Mouse (Mus musculus): ENCODE measurements at regions not wholly inside any gene's neighbourhood (a gene's known extent, or its start where the extent isn't known, plus 50 kb on each side); places are given as distances from the start of the nearest gene placed in this dataset.

- Histone ChIP-seq H3K4me1 (ENCODE audit: control insufficient read depth, insufficient read depth, low read length) (no peaks in the 10 kb centered on the region; the same call in 1 of the 2 replicates), H3K36me3 (ENCODE audit: control insufficient read depth, insufficient read depth, low read length) (no peaks in the 10 kb centered on the region), H3K27me3 (replicated peaks; ENCODE audit: control insufficient read depth, insufficient read depth, low read length) (no peaks in the 10 kb centered on the region), H3K27ac (ENCODE audit: insufficient read depth, low read depth, low read length) (no peak overlapping the region), H3K4me3 (ENCODE audit: insufficient read depth, low read depth, low read length) (no peak overlapping the region)
- DNase-seq = no peak
- TF ChIP-seq POLR2A (IDR thresholded peaks at IDR 0.05; ENCODE audit: low read depth, low read length) (no peak), CTCF (conservative IDR thresholded peaks at IDR 0.05; ENCODE audit: insufficient read depth, insufficient read length, low read depth, low read length) (no peak)
- 92% methylated on average over 2 of the region's 2 CpGs for whole genome bisulfite sequencing
These were observed 527.0 kb upstream of the Lrrc6 start for GRCm38 (mm10) chr15:67027751-67028150.

- Histone ChIP-seq H3K4me1 (ENCODE audit: control insufficient read depth, insufficient read depth, low read length) (no peaks in the 10 kb centered on the region; the same call in 1 of the 2 replicates), H3K27ac (ENCODE audit: insufficient read depth, low read depth, low read length) (no peak overlapping the region), H3K27me3 (replicated peaks; ENCODE audit: control insufficient read depth, insufficient read depth, low read length) (no peaks in the 10 kb centered on the region), H3K4me3 (ENCODE audit: insufficient read depth, low read depth, low read length) (no peak overlapping the region), H3K36me3 (ENCODE audit: control insufficient read depth, insufficient read depth, low read length) (no peaks in the 10 kb centered on the region)
- WGBS = 75% methylated on average over 4 of the region's 4 CpGs
- no peak for DNase-seq
- TF ChIP-seq POLR2A (IDR thresholded peaks at IDR 0.05; ENCODE audit: low read depth, low read length) = no peak
- no peak for TF ChIP-seq CTCF (conservative IDR thresholded peaks at IDR 0.05; ENCODE audit: insufficient read depth, insufficient read length, low read depth, low read length)
These were observed 525.0 kb upstream of the Lrrc6 start for GRCm38 (mm10) chr15:67025746-67026145.

- DNase-seq = no peak
- H3K4me1 ChIP-seq (ENCODE audit: control insufficient read depth, insufficient read depth, low read length) = peaks cover 4% of the 10 kb centered on the region; the same call in 1 of the 2 replicates
- TF ChIP-seq CTCF (conservative IDR thresholded peaks at IDR 0.05; ENCODE audit: insufficient read depth, insufficient read length, low read depth, low read length) (no peak), POLR2A (IDR thresholded peaks at IDR 0.05; ENCODE audit: low read depth, low read length) (no peak)
- H3K27ac ChIP-seq (ENCODE audit: insufficient read depth, low read depth, low read length) = no peak overlapping the region
- H3K36me3 ChIP-seq (ENCODE audit: control insufficient read depth, insufficient read depth, low read length) = no peaks in the 10 kb centered on the region
- H3K4me3 ChIP-seq (ENCODE audit: insufficient read depth, low read depth, low read length) = no peak overlapping the region
- 81% methylated on average over 2 of the region's 2 CpGs for WGBS
- H3K27me3 ChIP-seq (replicated peaks; ENCODE audit: control insufficient read depth, insufficient read depth, low read length) = no peaks in the 10 kb centered on the region
These were observed 523.7 kb upstream of the Lrrc6 start for GRCm38 (mm10) chr15:67024386-67024785.

GRCm38 (mm10) chr15:67023081-67023480 is 522.4 kb upstream of the Lrrc6 start:
- no peak overlapping the region for H3K4me3 ChIP-seq (ENCODE audit: insufficient read depth, low read depth, low read length)
- TF ChIP-seq POLR2A (IDR thresholded peaks at IDR 0.05; ENCODE audit: low read depth, low read length) (no peak), CTCF (conservative IDR thresholded peaks at IDR 0.05; ENCODE audit: insufficient read depth, insufficient read length, low read depth, low read length) (no peak)
- no peaks in the 10 kb centered on the region for H3K27me3 ChIP-seq (replicated peaks; ENCODE audit: control insufficient read depth, insufficient read depth, low read length)
- no peaks in the 10 kb centered on the region for H3K36me3 ChIP-seq (ENCODE audit: control insufficient read depth, insufficient read depth, low read length)
- WGBS = 94% methylated on average over 1 of the region's 1 CpGs
- peaks cover 15% of the 10 kb centered on the region for H3K4me1 ChIP-seq (ENCODE audit: control insufficient read depth, insufficient read depth, low read length)
- DNase-seq = no peak
- H3K27ac ChIP-seq (ENCODE audit: insufficient read depth, low read depth, low read length) = no peak overlapping the region

- Histone ChIP-seq H3K4me3 (ENCODE audit: insufficient read depth, low read depth, low read length) (no peak overlapping the region), H3K27me3 (replicated peaks; ENCODE audit: control insufficient read depth, insufficient read depth, low read length) (no peaks in the 10 kb centered on the region), H3K27ac (ENCODE audit: insufficient read depth, low read depth, low read length) (no peak overlapping the region), H3K4me1 (ENCODE audit: control insufficient read depth, insufficient read depth, low read length) (peaks cover 17% of the 10 kb centered on the region), H3K36me3 (ENCODE audit: control insufficient read depth, insufficient read depth, low read length) (no peaks in the 10 kb centered on the region)
- DNase-seq = no peak
- TF ChIP-seq CTCF (conservative IDR thresholded peaks at IDR 0.05; ENCODE audit: insufficient read depth, insufficient read length, low read depth, low read length) (no peak), POLR2A (IDR thresholded peaks at IDR 0.05; ENCODE audit: low read depth, low read length) (no peak)
- WGBS = 67% methylated on average over 5 of the region's 5 CpGs
These were observed 520.7 kb upstream of the Lrrc6 start for GRCm38 (mm10) chr15:67021391-67021790.

GRCm38 (mm10) chr15:67019891-67020290 is 519.2 kb upstream of the Lrrc6 start:
- no peaks in the 10 kb centered on the region for H3K36me3 ChIP-seq (ENCODE audit: control insufficient read depth, insufficient read depth, low read length)
- no peak overlapping the region for H3K4me3 ChIP-seq (ENCODE audit: insufficient read depth, low read depth, low read length)
- no peak for TF ChIP-seq POLR2A (IDR thresholded peaks at IDR 0.05; ENCODE audit: low read depth, low read length)
- no peak for TF ChIP-seq CTCF (conservative IDR thresholded peaks at IDR 0.05; ENCODE audit: insufficient read depth, insufficient read length, low read depth, low read length)
- 90% methylated on average over 1 of the region's 1 CpGs for WGBS
- peaks cover 25% of the 10 kb centered on the region for H3K4me1 ChIP-seq (ENCODE audit: control insufficient read depth, insufficient read depth, low read length)
- no peak for DNase-seq
- peak overlapping the region; percentile 60 for H3K27ac ChIP-seq (ENCODE audit: insufficient read depth, low read depth, low read length)
- no peaks in the 10 kb centered on the region for H3K27me3 ChIP-seq (replicated peaks; ENCODE audit: control insufficient read depth, insufficient read depth, low read length)

- peaks cover 29% of the 10 kb centered on the region for H3K4me1 ChIP-seq (ENCODE audit: control insufficient read depth, insufficient read depth, low read length)
These were observed 518.5 kb upstream of the Lrrc6 start for GRCm38 (mm10) chr15:67019194-67019661.

More at GRCm38 (mm10) chr15:67019194-67019661, 518.5 kb upstream of the Lrrc6 start:
- Histone ChIP-seq H3K4me3 (ENCODE audit: insufficient read depth, low read depth, low read length) (no peak overlapping the region), H3K27ac (ENCODE audit: insufficient read depth, low read depth, low read length) (peak overlapping the region; percentile 88), H3K27me3 (replicated peaks; ENCODE audit: control insufficient read depth, insufficient read depth, low read length) (no peaks in the 10 kb centered on the region), H3K36me3 (ENCODE audit: control insufficient read depth, insufficient read depth, low read length) (no peaks in the 10 kb centered on the region)
- WGBS = 3% methylated on average over 6 of the region's 6 CpGs
- DNase-seq = peak; percentile 96
- TF ChIP-seq POLR2A (IDR thresholded peaks at IDR 0.05; ENCODE audit: low read depth, low read length) = no peak
- no peak for TF ChIP-seq CTCF (conservative IDR thresholded peaks at IDR 0.05; ENCODE audit: insufficient read depth, insufficient read length, low read depth, low read length)

All from kidney, adult 2 months (tissue).